Mouse (Mus musculus) layer of hippocampus, adult 9-10 months (tissue): ENCODE measurements at regions not wholly inside any gene's neighbourhood (a gene's known extent, or its start where the extent isn't known, plus 50 kb on each side); places are given as distances from the start of the nearest gene placed in this dataset.

Experiments used
- DNase-seq: peaks from one replicate; pipeline ENCODE4 v3.0.0; 2022; ENCODE audit warnings: low spot score

GRCm38 (mm10) chr8:10768181-10768580 is 240.1 kb downstream of the Irs2 start:
- DNase-seq, result no peak

GRCm38 (mm10) chr8:10763907-10764306 is 244.4 kb downstream of the Irs2 start:
- DNase-seq, result no peak

- DNase-seq, result no peak
These were observed 246.5 kb downstream of the Irs2 start for GRCm38 (mm10) chr8:10761694-10762305.

- no peak for DNase-seq
These were observed 247.2 kb downstream of the Irs2 start for GRCm38 (mm10) chr8:10760851-10761693.

GRCm38 (mm10) chr8:10760231-10760630 is 248.0 kb downstream of the Irs2 start:
- no peak for DNase-seq

- DNase-seq, result no peak
These were observed 250.1 kb downstream of the Irs2 start for GRCm38 (mm10) chr8:10758151-10758550.

GRCm38 (mm10) chr8:10754986-10755308 is 253.3 kb downstream of the Irs2 start:
- no peak for DNase-seq

GRCm38 (mm10) chr8:10754232-10754985 is 253.8 kb downstream of the Irs2 start:
- no peak for DNase-seq

- no peak for DNase-seq
These were observed 255.2 kb downstream of the Irs2 start for GRCm38 (mm10) chr8:10753056-10753455.

GRCm38 (mm10) chr8:10747150-10747549 is 261.1 kb downstream of the Irs2 start:
- DNase-seq, result no peak

GRCm38 (mm10) chr8:10743241-10743640 is 265.0 kb downstream of the Irs2 start:
- no peak for DNase-seq

- no peak for DNase-seq
These were observed 267.4 kb downstream of the Irs2 start for GRCm38 (mm10) chr8:10740837-10741236.

- no peak for DNase-seq
These were observed 269.7 kb downstream of the Irs2 start for GRCm38 (mm10) chr8:10738486-10739081.

GRCm38 (mm10) chr8:10734746-10735145 is 273.5 kb downstream of the Irs2 start:
- no peak for DNase-seq

GRCm38 (mm10) chr8:10723332-10723731 is 284.9 kb downstream of the Irs2 start:
- no peak for DNase-seq

- DNase-seq, result no peak
These were observed 285.5 kb downstream of the Irs2 start for GRCm38 (mm10) chr8:10722742-10723141.

GRCm38 (mm10) chr8:10722342-10722741 is 285.9 kb downstream of the Irs2 start:
- no peak for DNase-seq

- no peak for DNase-seq
These were observed 287.0 kb downstream of the Irs2 start for GRCm38 (mm10) chr8:10721146-10721862.

GRCm38 (mm10) chr8:10720398-10720797 is 287.9 kb downstream of the Irs2 start:
- DNase-seq, result no peak

- DNase-seq, result no peak
These were observed 288.8 kb downstream of the Irs2 start for GRCm38 (mm10) chr8:10719411-10719810.

- DNase-seq, result no peak
These were observed 291.0 kb downstream of the Irs2 start for GRCm38 (mm10) chr8:10717297-10717696.

- DNase-seq, result no peak
These were observed 292.1 kb downstream of the Irs2 start for GRCm38 (mm10) chr8:10716161-10716560.
